Mouse (Mus musculus) heart, embryonic 14.5 days (tissue): ENCODE data around the gene Zscan26. TPM values are rescaled to one million over a fixed set of nuclear protein-coding genes. Genes with fewer than 3 reads are reported as not detected.
"Not testable (repeated sequence)": the region's sequence is repeated elsewhere in the genome, so short reads cannot be mapped to it uniquely, and the experiment has no call there.

Source experiments
- ATAC-seq: fragments of 200-750 bp; cut with Nextera tagmentation; 2 replicates; pipeline ENCODE4 v1.8.0; 2017; ENCODE audit warnings: low read depth, moderate TSS enrichment; ENCODE audit not compliant: insufficient number of reproducible peaks, insufficient read depth, low FRiP score
- H3K27ac ChIP-seq, 2 experiments: fragments of 200-500 bp in 1 of 2; fragments of 300-500 bp in 1 of 2; sonication (generic) in 1 of 2; replicated peaks in 1 of 2; 2 replicates each; pipeline ENCODE4 v1.5.1; 2012 to 2014; ENCODE audit warnings: low read depth in 2 of 2, low read length in 2 of 2, control low read depth in 1 of 2, mild to moderate bottlenecking in 1 of 2, mixed read lengths in 1 of 2; ENCODE audit not compliant: control insufficient read depth in 1 of 2, insufficient read depth in 1 of 2
- H3K27me3 ChIP-seq: fragments of 300-500 bp; sonication (generic); 2 replicates; pipeline ENCODE4 v1.6.1; 2014; ENCODE audit warnings: mild to moderate bottlenecking, low read length, control low read depth; ENCODE audit not compliant: control insufficient read depth, insufficient read depth
- H3K36me3 ChIP-seq: fragments of 300-500 bp; sonication (generic); 2 replicates; pipeline ENCODE4 v1.6.1; 2014; ENCODE audit warnings: mild to moderate bottlenecking, control low read depth, low read length, mixed read lengths; ENCODE audit not compliant: control insufficient read depth, insufficient read depth
- H3K4me1 ChIP-seq, 2 experiments: fragments of 200-500 bp in 1 of 2; fragments of 300-500 bp in 1 of 2; sonication (generic) in 1 of 2; 2 replicates each; pipeline ENCODE4 v1.6.1; 2012 to 2014; ENCODE audit warnings: low read length in 2 of 2, control low read depth in 1 of 2, mixed read lengths in 1 of 2; ENCODE audit not compliant: control insufficient read depth in 2 of 2, insufficient read depth in 2 of 2
- H3K4me2 ChIP-seq: fragments of 300-500 bp; sonication (generic); 2 replicates; pipeline ENCODE4 v1.6.1; 2014; ENCODE audit warnings: mild to moderate bottlenecking, low read length
- H3K4me3 ChIP-seq, 2 experiments: fragments of 200-500 bp in 1 of 2; fragments of 300-500 bp in 1 of 2; sonication (generic) in 1 of 2; 2 replicates each; pipeline ENCODE4 v1.5.1; 2012 to 2014; ENCODE audit warnings: low read length in 2 of 2, mild to moderate bottlenecking in 2 of 2, control low read depth in 1 of 2, low read depth in 1 of 2, moderate library complexity in 1 of 2; ENCODE audit not compliant: control insufficient read depth in 1 of 2, insufficient read depth in 1 of 2
- H3K9ac ChIP-seq: fragments of 300-500 bp; sonication (generic); 2 replicates; pipeline ENCODE4 v1.6.1; 2014; ENCODE audit warnings: mild to moderate bottlenecking, low read length
- H3K9me3 ChIP-seq: fragments of 300-500 bp; sonication (generic); 2 replicates; pipeline ENCODE4 v1.6.1; 2016; ENCODE audit warnings: low read length, control low read depth; ENCODE audit not compliant: control insufficient read depth
- WGBS: fragments of 180-500 bp; shearing (Covaris S2); extraction: QIAGEN DNeasy Blood & Tissue Kit; methylation state at CpG from one replicate; pipeline ENCODE4 v1.1.7; 2014; 5-methylcytosine and 5-hydroxymethylcytosine counted together
- microRNA counts: library from miRNA; unstranded; fragments of <30 nt; microRNA quantifications from one replicate; lab custom pipeline; 2016
- microRNA-seq: library from miRNA; unstranded; fragments of <30 nt; microRNA quantifications from one replicate; pipeline ENCODE4, GENCODE M21; 2016
- polyA plus RNA-seq: library from polyadenylated mRNA; unstranded; fragments of >200 nt; fragmentation: Nextera tagmentation; extraction: Ambion mirVana; gene quantifications from 2 replicates; pipeline ENCODE4 v1.2.1, GENCODE M21; 2014

Zscan26 gene
- polyA plus RNA-seq, 1 experiment from 2014 or later = 29.9 TPM

DNA sequence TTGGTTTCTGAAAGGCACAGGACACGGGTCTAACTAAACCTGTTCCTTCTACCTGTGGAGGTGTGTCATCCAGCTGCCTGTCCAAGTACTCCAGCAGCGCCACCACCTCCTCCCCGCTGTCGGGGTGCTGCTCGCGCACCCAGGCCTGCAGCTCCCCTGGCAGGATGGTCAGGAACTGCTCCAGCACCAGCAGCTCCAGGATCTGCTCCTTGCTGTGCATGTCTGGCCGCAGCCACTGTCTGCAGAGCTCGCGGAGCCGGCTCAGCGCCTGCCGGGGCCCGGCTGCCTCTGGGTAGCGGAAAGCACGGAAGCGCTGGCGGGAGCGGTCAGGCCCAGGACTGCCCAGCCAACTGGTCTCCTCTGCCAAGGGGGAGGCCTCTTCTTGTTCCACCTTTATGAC lies 57.5 kb downstream of the Zscan26 start:
- not testable (repeated sequence) for H3K4me2 ChIP-seq, H3K9me3 ChIP-seq, ATAC-seq, H3K27ac ChIP-seq, H3K9ac ChIP-seq, H3K4me3 ChIP-seq, H3K27me3 ChIP-seq
- Histone ChIP-seq H3K4me1 (peaks cover 2 to 12% of the 10 kb centered on the region in 2 experiments; a peak in 3 of 4 replicates), H3K36me3 (peaks cover 91% of the 10 kb centered on the region)
- 92% methylated on average over 18 of the region's 18 CpGs for WGBS

DNA sequence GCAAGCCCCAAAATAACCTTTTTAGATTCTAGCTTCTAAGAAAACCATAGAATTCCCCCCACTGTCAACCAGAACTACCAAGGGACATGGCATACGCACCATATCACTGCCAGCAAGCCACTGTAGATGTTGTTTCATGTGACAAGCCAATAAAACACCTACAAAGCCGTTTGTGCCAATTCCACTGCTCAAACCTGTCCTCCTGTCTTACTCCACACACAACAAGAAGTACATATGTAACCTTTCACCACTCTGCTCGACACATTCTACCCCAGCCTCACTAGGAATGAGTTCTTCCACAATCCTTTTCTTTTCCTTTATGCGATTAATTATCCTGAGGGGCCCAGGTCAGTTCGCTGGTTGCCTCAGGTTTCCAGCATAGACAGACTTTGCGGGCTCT lies 57.9 kb downstream of the Zscan26 start:
- ATAC-seq = no peak
- Histone ChIP-seq H3K9ac (no peak overlapping the region), H3K9me3 (no peaks in the 10 kb centered on the region), H3K27me3 (no peaks in the 10 kb centered on the region), H3K4me2 (no peak overlapping the region), H3K36me3 (peaks cover 91% of the 10 kb centered on the region), H3K4me1 (peaks cover 2 to 9% of the 10 kb centered on the region in 2 experiments; a peak in 3 of 4 replicates), H3K4me3 (no peak overlapping the region), H3K27ac (no peak overlapping the region)
- 91% methylated on average over 6 of the region's 6 CpGs for WGBS

DNA sequence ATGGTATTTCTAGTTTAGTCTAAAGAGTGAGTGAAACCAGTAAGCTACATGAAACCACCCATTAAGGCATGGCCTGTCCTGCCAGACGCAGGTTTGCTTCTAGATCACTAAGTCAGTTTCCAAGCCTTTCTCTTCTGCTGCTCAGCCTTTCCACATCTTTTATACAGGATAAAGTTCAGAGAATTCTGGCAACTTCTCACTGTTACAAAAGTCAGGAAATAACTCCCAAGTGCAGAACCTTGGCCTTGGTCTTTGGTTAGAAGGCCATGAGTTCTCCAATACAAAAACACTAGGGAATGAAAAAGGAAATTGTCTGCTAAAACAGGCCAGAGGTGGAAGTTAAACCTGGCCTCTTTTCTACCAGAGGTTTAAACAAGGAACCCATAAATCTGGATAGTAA lies 58.3 kb downstream of the Zscan26 start:
- H3K36me3 ChIP-seq = peaks cover 91% of the 10 kb centered on the region
- no peak overlapping the region for H3K4me2 ChIP-seq
- no peak for ATAC-seq
- no peak overlapping the region for H3K4me3 ChIP-seq
- peaks cover 2 to 9% of the 10 kb centered on the region in 2 experiments; a peak in 3 of 4 replicates for H3K4me1 ChIP-seq
- no peak overlapping the region for H3K9ac ChIP-seq
- 98% methylated on average over 1 of the region's 1 CpGs for WGBS
- no peaks in the 10 kb centered on the region for H3K27me3 ChIP-seq
- H3K27ac ChIP-seq = no peak overlapping the region
- H3K9me3 ChIP-seq = no peaks in the 10 kb centered on the region

MicroRNA genes within 50 kb of the gene (microRNA counts, 519-probe panel; counts per million panel counts)
- microRNA mmu-miR-1896 (lab: Ali Mortazavi, UCI) = 322 counts per million, percentile 70 among the panel's probes with 10 or more counts

Small RNA genes lying within 50 kb of the gene (microRNA-seq; reads per million reads assigned to microRNA genes)
- gene Mir1896 (not detected), gene Mir6942 (not detected)

Other genes starting within 250 kb of the Zscan26 start
- not detected in 2 replicates for gene Gpx5, start 161.0 kb downstream of the Zscan26 start, polyA plus RNA-seq
- not detected in 2 replicates for gene Gpx6, start 141.6 kb downstream of the Zscan26 start, polyA plus RNA-seq
- gene Olfr1367, start 106.8 kb downstream of the Zscan26 start, polyA plus RNA-seq = not detected in 2 replicates
- gene Zscan12, start 90.9 kb downstream of the Zscan26 start, polyA plus RNA-seq = 6.9 and 8.1 TPM in 2 replicates
- gene Zkscan3, start 51.0 kb downstream of the Zscan26 start, polyA plus RNA-seq = 67.1 and 67.3 TPM in 2 replicates
- 2.4 and 3.6 TPM in 2 replicates for gene Pgbd1, start 12.7 kb downstream of the Zscan26 start, polyA plus RNA-seq
- 2.0 and 2.1 TPM in 2 replicates for gene Nkapl, start 14.8 kb upstream of the Zscan26 start, polyA plus RNA-seq
- gene Zkscan4, start 25.2 kb upstream of the Zscan26 start, polyA plus RNA-seq = 1.7 and 1.9 TPM in 2 replicates
- not detected in 2 replicates for gene Gm10065, start 25.7 kb upstream of the Zscan26 start, polyA plus RNA-seq
- gene AK157302, start 41.5 kb upstream of the Zscan26 start, polyA plus RNA-seq = 0.57 and 0.61 TPM in 2 replicates
- 15.0 and 17.5 TPM in 2 replicates for gene Gm11273, start 47.7 kb upstream of the Zscan26 start, polyA plus RNA-seq
- gene Zkscan8, start 77.4 kb upstream of the Zscan26 start, polyA plus RNA-seq = 6.3 and 7.2 TPM in 2 replicates
- 0.07 and 0.11 TPM in 2 replicates for gene Olfr1366, start 89.1 kb upstream of the Zscan26 start, polyA plus RNA-seq
- gene Olfr1535, start 106.2 kb upstream of the Zscan26 start, polyA plus RNA-seq = not detected in 2 replicates
- not detected in 2 replicates for gene Olfr1364, start 128.0 kb upstream of the Zscan26 start, polyA plus RNA-seq
- gene Olfr1362, start 160.3 kb upstream of the Zscan26 start, polyA plus RNA-seq = not detected in 2 replicates
- not detected in 2 replicates for gene Olfr11, start 188.8 kb upstream of the Zscan26 start, polyA plus RNA-seq
- not detected in 2 replicates for gene Olfr1361, start 209.7 kb upstream of the Zscan26 start, polyA plus RNA-seq
- gene Olfr1360, start 223.7 kb upstream of the Zscan26 start, polyA plus RNA-seq = not detected in 2 replicates
- not detected in 2 replicates for gene Olfr1359, start 244.4 kb upstream of the Zscan26 start, polyA plus RNA-seq